Mouse (Mus musculus) large intestine, adult 2 months (tissue): Measurements from ENCODE around the gene Abcb9. TPM values are rescaled to one million over a fixed set of nuclear protein-coding genes. Genes with fewer than 3 reads are reported as not detected.
"Not testable (repeated sequence)": the region's sequence is repeated elsewhere in the genome, so short reads cannot be mapped to it uniquely, and the experiment has no call there.

Experiments
- DNase-seq: peaks from one replicate; pipeline ENCODE4 v3.0.0-alpha.2; 2012; ENCODE audit warnings: low read depth, low spot score
- WGBS: fragments of 180-500 bp; shearing (Covaris S2); methylation state at CpG from one replicate; pipeline ENCODE4 v1.1.7; 2018; 5-methylcytosine and 5-hydroxymethylcytosine counted together
- polyA plus RNA-seq: library from polyadenylated mRNA; depleted of rRNA; stranded (reverse); fragments of >200 nt; gene quantifications from 2 replicates; pipeline ENCODE4 v1.2.3, GENCODE M21; 2012

Gene Abcb9
- polyA plus RNA-seq, 1 experiment: 7.6 TPM

DNA sequence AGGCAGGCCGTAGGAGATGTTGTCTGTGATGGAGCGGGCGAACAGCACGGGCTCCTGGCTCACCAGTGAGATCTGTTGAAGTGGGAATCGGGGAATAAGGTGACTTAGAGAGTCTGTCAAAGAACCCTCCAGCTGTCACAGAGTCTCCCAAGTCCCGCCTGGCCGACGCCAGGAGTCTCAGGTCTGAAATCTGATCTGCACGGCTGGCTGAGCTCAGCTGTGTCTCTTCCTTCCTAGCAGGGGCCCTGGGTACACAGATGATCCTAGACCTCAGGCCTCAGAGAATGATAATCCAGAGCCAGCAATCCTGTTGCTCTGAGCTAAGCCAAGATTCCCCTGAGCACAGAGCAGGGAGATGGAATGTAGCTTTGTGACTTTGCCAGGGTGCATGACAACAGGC is 21.9 kb downstream of the Abcb9 start:
- no peak for DNase-seq
- WGBS: 79% methylated on average over 9 of the region's 9 CpGs

DNA sequence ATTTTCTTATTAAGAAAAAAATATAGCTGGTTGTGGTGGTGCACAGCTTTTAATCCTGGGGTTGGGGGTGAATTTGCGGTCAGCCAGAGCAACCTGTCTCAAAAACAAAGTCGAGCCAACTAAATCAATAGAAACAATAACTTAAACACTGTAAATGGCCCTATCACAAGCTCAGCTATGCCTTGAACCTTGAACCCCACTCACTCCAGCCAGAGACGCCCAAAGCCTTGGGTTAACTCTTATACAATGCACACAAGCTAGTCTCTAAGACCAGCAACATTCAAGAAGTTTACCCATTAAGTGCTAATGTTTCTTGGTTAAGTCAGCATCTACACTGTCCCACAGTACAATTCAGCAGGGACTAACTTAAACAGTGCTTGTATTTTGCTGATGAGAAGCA is 25.9 kb downstream of the Abcb9 start:
- 36% methylated on average over 3 of the region's 3 CpGs for WGBS

DNA sequence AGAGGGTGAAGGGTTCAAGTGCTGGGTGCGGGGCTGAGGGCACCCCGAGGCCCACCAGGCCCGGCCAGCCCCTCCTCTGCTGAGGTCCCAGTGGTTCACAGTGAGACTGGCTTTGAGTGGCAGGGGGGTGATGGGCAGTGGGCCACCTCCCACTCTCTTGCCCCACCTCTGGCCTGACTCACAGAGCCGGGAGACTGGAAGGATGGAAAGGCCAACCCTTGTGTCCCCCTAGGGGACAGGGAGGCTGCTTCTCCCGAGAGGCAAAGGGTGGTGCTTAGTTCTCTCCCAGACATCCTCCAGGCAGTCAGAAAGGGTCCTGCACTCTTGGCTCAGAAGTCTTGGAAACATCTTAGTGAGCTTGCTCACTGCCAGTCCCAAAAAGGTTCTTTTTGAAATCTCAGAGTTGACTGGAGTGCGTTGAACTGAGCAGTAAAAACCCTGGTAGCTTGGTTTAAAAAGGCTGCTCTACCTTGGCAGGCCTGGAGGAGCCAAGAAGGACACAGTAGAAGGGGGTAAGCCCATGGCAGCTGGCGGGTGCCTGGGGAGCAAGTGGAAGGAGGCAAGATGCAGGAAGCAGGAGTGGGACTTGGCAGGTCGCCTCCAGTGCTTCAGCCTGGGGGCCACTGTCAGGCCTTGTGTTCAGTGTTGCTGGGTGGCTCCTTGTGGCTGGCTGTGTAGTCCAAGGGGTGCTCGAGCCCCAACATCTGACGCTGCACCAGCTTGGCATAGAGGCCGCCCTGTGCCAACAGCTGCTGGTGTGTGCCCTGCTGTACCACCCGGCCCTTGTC is 33.4 kb downstream of the Abcb9 start:
- WGBS: 75% methylated on average over 12 of the region's 12 CpGs

More for the DNA sequence above, 25.9 kb downstream of the Abcb9 start:
- DNase-seq: no peak

DNA sequence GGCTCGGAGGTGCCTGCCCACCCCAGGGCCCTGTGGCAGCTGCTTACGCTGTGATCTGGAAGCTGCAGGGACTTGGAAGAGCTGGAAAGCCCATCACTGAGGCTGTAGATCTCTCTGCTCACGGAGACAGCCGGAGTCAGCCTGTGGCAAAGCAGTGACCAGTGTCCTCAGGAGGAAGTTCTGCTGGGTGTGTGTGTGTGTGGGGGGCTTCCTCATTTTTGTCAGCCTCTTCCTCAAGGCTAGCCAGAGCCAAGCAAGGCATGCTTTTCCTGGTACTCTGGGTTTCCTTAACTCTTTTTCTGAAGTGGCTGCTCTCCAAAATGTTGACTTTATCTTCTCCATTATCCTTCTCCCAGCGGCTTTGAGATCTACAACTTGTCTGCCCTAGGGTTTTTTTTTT is 35.9 kb downstream of the Abcb9 start:
- no peak for DNase-seq
- 77% methylated on average over 5 of the region's 5 CpGs for whole genome bisulfite sequencing

More for the DNA sequence above, 33.4 kb downstream of the Abcb9 start:
- no peak for DNase-seq

DNA sequence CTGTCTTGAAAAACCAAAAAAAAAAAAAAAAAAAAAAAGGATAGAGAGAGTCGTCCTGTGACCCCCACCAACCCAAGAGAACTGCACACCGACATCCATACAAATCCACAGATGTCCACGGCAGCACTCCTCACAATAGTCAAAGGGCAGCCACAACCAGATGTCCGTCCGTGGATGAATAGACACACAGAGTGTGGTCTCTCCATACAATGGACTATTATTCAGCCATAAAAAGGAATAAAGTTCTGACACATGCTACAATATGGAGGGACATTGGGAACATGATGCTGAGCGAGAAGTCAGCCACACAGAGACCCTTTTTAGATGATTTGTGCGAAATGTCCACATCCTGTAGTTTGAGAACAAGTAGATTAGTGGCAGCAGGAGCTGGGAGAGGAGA is 36.8 kb downstream of the Abcb9 start:
- 90% methylated on average over 7 of the region's 7 CpGs for WGBS
- DNase-seq: no peak

DNA sequence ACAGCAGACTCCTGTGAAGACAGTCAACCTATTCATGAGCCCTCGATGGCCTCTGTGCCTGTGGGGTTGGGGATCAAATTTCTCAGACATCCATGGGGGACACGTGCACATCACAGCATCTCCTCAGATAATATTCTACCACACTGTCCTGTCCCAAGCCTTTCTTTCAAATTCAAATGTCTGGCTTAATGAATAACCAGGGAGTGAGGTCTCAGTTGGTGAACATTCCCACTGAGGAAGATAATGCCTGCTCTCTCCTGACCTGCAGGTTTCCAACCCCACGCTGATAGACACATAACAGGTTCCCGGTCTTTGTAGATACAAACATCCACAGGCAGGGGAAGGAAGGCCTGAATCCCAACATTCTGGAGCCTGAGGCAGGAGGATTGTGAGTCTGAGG is 38.6 kb downstream of the Abcb9 start:
- WGBS: 55% methylated on average over 4 of the region's 4 CpGs
- no peak for DNase-seq

DNA sequence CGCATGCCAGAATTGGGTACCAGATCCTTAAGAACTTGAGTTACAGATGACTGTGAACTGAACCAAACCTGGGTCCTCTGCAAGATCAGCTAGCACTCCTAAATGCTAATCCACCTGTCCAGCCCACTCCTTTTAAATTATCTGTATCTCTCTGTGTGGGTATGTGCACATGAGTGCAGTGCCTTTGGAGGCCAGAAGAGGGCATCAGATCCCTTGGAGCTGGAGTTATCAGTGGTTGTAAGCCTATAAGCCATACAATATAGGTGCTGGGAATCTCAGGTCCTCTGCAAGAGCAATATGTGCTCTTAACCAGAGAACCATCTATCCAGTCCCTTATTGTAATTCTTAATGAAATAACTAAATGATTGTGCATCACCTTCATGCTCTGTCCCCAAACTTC is 39.4 kb downstream of the Abcb9 start:
- 98% methylated on average over 1 of the region's 1 CpGs for WGBS
- no peak for DNase-seq

DNA sequence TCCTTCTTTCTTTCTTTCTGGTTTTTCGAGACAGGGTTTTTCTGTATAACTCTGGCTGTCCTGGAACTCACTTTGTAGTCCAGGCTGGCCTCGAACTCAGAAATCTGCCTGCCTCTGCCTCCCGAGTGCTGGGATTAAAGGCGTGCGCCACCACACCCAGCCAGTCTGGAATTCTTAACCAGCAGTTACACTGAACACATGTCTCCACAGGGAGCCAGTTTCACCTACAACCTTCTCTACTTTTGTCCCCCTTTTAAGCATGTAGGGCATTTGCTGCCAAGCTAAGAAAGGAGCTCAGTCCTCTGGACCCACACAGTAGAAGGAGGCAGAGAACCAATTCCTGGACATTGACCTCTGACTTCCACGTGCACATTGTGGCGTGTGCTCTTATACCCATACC is 43.0 kb downstream of the Abcb9 start:
- DNase-seq: not testable (repeated sequence)
- 81% methylated on average over 7 of the region's 7 CpGs for WGBS

DNA sequence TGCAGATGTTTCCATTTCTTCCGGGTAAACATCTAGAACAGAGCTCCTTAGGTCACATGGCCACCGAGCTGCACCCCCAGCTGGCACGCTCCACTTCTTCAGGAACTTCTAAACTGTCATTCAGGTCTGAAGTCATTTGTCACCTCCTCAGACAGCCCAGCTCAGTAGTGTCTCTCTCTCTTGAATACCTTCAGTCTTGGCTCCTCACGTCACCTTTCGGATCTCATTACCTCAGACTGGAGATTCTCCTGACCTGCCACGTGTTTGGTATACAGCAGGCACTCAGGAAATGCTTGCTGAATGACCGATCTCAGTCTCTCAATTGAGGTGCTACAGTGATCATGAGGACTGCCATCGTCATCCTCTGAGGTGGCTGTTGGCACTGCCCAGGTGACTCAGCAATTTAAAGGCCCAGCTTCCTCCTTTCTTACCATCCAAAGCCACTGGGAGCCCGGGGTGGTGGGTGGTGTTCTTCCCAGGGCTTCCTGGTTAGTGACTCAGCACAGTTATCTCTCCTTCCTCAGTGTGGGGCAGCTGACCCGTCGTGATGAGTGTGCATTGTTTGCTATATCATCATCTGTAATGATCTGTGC is 43.6 kb downstream of the Abcb9 start:
- no peak for DNase-seq
- WGBS: 27% methylated on average over 11 of the region's 11 CpGs

DNA sequence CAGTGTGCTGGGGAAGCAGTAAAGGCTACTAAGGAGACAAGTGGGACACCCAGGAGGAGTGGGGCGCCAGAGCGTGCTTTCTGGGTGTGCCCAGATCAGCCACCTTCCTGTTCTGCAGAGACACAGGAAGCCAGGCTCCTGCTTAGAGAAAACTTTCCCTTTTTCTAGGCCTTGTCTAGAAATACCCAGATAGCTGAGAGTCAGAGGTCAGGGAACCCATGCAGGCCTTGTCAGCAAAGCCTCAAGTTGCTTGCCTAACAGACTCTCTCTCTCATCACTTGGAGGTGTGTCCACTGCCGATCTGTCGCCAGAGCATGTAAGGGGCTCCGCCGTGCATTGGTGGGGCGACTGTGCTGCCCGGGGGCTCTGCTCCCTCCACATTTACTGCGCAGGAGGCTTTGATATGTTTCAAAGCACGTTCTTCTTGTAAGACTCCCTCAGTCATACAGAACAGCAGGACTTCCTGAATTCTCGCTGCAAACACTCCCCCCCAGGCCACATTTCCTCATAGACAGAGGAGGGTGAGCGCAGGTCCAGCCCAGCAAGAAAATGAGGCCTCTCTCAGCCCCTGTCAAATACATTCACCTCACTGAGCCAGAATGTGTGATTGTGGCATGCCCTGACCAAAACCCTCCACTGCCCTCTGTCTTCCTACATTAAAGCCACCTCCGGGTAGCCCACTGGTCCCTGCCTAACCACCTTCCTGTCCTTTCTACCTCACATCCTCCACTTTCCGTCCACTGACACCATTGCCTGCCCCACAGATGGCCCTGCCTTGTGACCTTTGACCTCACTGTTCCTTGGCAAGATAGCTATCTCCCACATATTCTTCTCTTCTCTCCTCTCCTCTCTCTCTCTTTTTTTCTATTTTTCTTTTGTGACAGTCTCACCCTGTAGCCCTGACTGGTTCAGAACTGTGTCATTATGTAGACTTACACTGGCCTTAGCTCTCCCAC is 45.2 kb downstream of the Abcb9 start:
- no peak for DNase-seq
- 49% methylated on average over 14 of the region's 14 CpGs for WGBS

DNA sequence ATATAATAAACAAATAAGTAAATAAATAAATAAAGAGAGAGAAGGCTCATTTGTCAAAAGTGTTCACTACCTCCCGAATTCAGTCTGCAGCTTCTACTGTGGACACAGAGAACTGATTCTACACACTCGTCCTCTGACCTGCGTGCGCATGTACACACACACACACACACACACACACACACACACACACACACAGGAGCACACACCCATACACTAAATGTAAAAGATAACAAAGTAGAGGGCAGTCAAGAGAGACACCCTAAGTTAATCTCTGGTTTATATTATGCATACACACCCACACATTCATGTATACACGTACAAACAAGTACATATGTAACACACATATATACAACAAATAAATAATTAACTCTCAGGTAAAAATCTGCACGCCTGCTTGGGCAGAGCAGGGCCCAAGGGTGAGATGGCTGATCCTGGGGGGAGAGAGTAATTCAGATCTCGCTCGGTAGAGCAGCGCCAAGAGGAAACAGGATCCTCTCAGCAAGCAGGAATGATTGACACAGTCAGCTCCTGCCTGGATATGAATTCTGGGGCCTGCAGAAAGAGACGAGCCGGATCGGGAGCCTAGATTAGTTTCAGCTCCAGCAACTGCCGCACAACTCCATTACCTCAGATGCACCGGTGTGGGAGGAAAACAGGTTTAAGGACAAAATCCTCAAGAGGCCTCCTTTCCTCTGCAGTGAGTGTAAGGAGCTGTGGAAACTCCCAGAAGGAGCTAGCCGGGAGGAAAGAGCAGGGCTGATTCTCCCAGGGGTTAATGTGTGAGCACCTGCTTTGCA is 46.2 kb downstream of the Abcb9 start:
- DNase-seq: no peak

DNA sequence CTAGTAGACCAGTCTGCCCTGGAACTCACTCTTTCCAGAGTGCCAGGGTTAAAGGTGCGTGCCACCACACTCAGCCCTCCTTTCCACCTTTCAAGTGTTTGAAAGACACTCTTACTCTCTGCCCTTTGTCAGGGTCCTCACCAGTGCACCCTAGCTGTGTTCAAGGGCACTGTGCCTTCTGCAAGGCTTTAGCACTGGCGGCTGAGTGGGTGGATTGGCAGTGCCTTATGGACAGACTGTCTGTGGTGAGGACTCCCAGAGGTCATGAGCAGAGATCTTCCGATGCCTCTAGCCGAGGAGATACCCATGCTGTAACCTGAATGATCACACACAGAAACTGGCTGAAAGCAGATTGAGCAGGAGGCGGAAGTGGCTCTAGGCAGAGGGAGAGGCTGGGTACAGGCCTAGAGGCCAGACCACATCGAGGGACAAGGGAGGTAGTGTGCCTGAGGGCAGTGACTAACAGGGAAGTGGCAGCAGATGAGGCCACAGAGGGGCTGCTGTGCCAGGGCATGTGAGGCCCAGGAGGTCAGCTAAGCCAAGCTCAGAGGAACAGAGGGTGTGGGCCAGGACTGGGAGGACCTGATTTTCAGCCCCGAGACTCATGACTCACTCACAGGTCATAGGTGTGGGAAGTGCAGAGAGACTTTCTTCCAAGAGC is 48.7 kb downstream of the Abcb9 start:
- WGBS: 52% methylated on average over 7 of the region's 7 CpGs
- DNase-seq: no peak

More for the DNA sequence above, 46.2 kb downstream of the Abcb9 start:
- 58% methylated on average over 15 of the region's 15 CpGs for WGBS

DNA sequence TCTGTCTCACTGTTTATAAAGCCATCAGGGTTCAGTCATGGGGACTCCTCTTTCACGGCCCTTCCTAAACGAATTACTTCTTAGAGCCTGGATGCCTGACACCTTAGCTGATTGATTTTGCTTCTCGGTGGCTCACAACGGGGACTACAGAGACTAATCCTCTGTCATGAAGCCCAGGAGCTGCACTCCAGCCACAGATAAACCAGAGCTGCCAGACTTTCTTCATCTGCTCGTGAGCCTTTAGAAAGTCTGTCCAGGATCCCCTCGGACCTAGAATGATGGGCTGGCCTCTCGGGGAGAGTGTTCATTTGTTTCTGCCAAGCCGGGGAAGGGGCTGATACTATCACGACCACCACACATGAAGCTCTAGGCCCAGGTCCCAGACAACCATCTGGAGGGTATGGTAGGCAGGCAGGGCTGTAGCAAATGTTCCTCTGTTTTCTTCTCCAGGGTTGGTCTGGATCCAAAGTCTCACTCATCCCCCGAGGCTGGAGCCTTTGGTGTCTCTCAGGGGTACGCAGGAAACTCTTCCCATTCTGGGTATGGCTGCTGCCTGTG is 50.1 kb downstream of the Abcb9 start:
- WGBS: 69% methylated on average over 11 of the region's 11 CpGs
- no peak for DNase-seq

DNA sequence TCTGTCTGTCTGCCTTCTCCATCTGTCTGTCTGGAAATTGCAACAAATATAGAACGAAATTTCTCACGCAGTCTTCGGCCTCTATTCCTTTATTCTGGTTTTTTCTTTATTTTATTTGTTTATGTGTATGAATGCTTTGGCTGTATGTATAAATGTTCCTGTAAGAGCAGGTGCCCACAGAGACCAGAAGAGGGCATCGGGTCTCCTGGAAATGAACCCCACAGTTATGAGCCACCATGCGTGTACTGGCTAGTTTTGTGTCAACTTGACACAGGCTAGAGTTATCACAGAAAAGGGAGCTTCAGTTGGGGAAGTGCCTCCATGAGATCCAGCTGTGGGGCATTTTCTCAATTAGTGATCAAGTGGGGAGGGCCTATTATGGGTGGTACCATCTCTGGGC is 51.6 kb downstream of the Abcb9 start:
- WGBS: 93% methylated on average over 5 of the region's 5 CpGs

DNA sequence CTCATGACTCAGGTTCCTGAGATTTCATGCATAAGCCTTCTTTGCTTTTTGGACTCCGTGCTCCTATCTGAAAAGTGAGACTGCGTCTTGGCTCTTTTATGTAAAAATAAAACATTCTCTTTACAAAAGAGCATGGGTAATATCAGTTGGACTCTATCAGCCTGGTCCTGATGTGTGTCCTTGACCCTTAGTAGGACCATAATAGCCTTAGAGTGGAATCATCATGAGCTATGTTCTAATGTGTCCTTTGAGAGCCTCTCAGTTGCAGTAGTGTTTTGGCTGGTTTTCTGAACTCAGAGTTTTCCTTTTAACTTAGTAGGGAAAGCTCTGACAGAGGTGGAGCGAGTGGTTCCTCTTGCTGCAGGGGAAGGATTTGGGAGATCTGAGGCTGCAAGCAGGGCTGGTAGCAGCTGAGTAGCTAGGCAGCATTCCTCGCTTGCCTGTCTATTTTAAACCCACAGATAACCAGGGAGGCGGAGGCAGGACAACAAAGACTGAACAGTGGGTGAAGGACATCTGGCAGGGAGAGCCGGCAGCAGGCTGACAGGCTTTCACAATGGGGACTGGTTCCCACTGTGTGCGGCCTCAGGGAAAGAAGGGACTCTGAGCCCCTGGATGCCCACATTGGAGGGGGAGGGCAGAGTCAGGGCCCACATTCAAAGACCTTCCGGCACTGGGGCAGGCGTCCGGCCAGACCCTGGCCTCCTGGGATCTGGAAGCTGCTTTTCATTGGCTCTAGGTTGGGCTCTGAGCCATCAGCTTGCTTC is 52.2 kb downstream of the Abcb9 start:
- WGBS: 67% methylated on average over 10 of the region's 10 CpGs
- no peak for DNase-seq

More for the DNA sequence above, 51.6 kb downstream of the Abcb9 start:
- DNase-seq: no peak

DNA sequence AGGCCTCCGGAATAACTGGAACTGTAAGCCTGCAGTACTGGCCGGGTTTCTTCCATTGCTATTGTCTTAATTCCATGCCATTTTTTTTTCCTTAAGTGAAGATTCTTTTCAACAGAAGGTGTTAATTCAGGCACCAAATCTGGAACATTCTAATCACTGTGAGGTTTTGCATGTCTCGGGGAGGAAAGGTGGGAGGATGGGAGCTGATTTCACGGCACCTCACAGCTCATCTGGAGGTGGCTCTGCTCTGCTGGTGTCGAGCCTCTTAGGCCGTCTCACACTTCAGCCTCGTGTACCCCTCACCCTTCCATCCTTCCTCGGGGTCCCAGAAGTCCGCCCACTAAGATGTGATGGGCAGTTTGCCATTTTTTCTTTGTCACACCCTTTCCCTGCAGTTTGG is 54.5 kb downstream of the Abcb9 start:
- no peak for DNase-seq
- 76% methylated on average over 9 of the region's 9 CpGs for WGBS

DNA sequence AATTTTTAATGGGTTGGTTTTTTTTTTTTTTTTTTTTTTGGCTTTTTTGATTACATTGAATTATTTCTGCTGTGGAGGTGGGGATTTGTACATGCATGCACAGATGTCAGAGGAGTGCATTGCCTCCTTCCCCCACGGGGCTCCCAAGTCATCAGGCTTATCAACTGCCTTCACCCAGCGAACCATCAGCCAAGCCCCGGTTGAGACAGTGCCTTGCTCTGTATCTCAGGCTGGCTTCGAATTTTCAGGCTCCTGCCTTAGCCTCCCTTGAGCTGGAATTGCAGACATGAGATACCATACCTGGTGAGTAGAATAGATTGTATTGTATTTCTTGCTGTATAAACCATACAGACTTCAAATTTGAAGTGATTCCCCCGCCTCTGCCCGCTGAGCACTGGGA is 56.0 kb downstream of the Abcb9 start:
- 89% methylated on average over 6 of the region's 6 CpGs for WGBS
- DNase-seq: no peak

DNA sequence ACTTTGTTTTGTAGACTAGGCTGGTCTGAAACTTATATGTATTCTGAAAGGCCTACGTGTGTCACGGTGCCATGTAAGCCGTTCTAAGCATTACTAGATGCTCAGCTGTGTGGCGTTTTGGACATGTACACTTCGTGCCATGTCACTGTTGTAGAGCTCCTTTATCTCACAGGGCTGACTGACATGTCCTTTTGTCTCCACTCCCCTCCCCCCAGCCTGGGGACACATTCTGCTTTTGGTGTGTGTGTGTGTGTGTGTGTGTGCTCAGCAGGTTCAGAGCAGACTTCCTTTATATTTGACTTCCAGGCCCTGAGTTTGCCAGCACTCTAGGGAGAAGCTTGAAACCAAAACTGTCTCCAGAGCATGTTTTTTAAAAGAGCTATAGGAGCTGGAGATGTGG is 58.8 kb downstream of the Abcb9 start:
- 89% methylated on average over 5 of the region's 5 CpGs for WGBS
- no peak for DNase-seq
